Mouse (Mus musculus): ENCODE data around the gene Elmod3. TPM values are rescaled to one million over a fixed set of nuclear protein-coding genes. Genes with fewer than 3 reads are reported as not detected.

The Elmod3 gene
- total RNA-seq, 2 experiments from 2014 or later, result 11.6 to 12.6 TPM

GRCm38 (mm10) chr6:72615151-72615550 lies 16.9 kb upstream of the Elmod3 start:
- no peak for DNase-seq

GRCm38 (mm10) chr6:72610261-72610660 lies 12.0 kb upstream of the Elmod3 start:
- no peak for DNase-seq

- DNase-seq, result no peak
Observed at GRCm38 (mm10) chr6:72608662-72609184, 10.5 kb upstream of the Elmod3 start.

GRCm38 (mm10) chr6:72607676-72608075 lies 9.5 kb upstream of the Elmod3 start:
- no peak for DNase-seq

- no peak for DNase-seq
Observed at GRCm38 (mm10) chr6:72607060-72607459, 8.8 kb upstream of the Elmod3 start.

GRCm38 (mm10) chr6:72604066-72604465 lies 5.9 kb upstream of the Elmod3 start:
- no peak for DNase-seq

- peak; percentile 78 to 90 for DNase-seq
Observed at GRCm38 (mm10) chr6:72601732-72602131, 3.5 kb upstream of the Elmod3 start.

- no peak for DNase-seq
Observed at GRCm38 (mm10) chr6:72600771-72601170, 2.6 kb upstream of the Elmod3 start.

GRCm38 (mm10) chr6:72600216-72600615 lies 2.0 kb upstream of the Elmod3 start:
- DNase-seq, result no peak

- DNase-seq, result peak in 1 of 2 experiments; percentile 67
Observed at GRCm38 (mm10) chr6:72598791-72599557, 761 bp upstream of the Elmod3 start.

- peak; percentile 42 to 48 for DNase-seq
Observed at GRCm38 (mm10) chr6:72597083-72597874, 934 bp downstream of the Elmod3 start.

GRCm38 (mm10) chr6:72593914-72594313 lies 4.3 kb downstream of the Elmod3 start:
- DNase-seq, result no peak

GRCm38 (mm10) chr6:72593011-72593803 lies 5.0 kb downstream of the Elmod3 start:
- DNase-seq, result peak; percentile 67 to 86

GRCm38 (mm10) chr6:72590111-72590510 lies 8.1 kb downstream of the Elmod3 start:
- no peak for DNase-seq

- no peak for DNase-seq
Observed at GRCm38 (mm10) chr6:72588307-72588706, 9.9 kb downstream of the Elmod3 start.

- DNase-seq, result no peak
Observed at GRCm38 (mm10) chr6:72586701-72587100, 11.5 kb downstream of the Elmod3 start.

- DNase-seq, result no peak
Observed at GRCm38 (mm10) chr6:72584154-72584553, 14.1 kb downstream of the Elmod3 start.

- DNase-seq, result no peak
Observed at GRCm38 (mm10) chr6:72583211-72583839, 14.9 kb downstream of the Elmod3 start.

GRCm38 (mm10) chr6:72581625-72582382 lies 16.4 kb downstream of the Elmod3 start:
- DNase-seq, result peak; percentile 40 to 62

- no peak for DNase-seq
Observed at GRCm38 (mm10) chr6:72576041-72576440, 22.2 kb downstream of the Elmod3 start.

GRCm38 (mm10) chr6:72571826-72572225 lies 26.4 kb downstream of the Elmod3 start:
- DNase-seq, result peak; percentile 22 to 34

Measured in heart, adult 18-20 months (tissue).